ENCODE assay signal across 21 mouse cellular contexts in the genomic region with DNA sequence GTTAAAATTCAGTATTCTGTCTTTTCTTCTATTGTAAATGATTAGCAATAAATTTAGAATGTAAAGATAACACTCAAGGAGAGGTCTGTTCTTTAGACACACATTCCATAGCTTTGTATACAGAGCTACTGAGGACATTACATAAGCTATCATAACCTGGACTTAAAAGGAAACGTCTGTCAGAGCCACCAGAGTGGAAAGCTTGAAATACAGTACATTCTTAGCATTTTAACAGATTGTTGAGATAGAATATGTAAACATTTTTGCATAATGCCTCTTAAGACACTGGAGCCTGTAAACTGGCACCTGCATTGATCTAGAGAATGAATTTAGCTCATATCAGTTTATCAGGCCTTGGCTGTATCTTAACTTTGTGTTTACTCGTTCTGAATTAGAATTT. TPM values are rescaled to one million over a fixed set of nuclear protein-coding genes. Genes with fewer than 3 reads are reported as not detected.
DNase-seq lines count a peak whose midpoint lies in the region; ATAC-seq and TF ChIP-seq lines count a peak whose summit lies in the region.
"Had no signal": no experiment of that assay in that cellular context is flagged by ENCODE, and none has a peak within 500 bp of the region (broad histone marks: within the 10 kb centered on the region; RNA-seq: fewer than 3 reads in every experiment).

No protein-coding gene starts in this region.

- H3K36me3 ChIP-seq in liver, adult 2 months (ENCODE audit: control insufficient read depth, insufficient read depth, low read length) = peaks cover 39% of the 10 kb centered on the region
- H3K36me3 ChIP-seq in megakaryocyte, embryonic 14.5 days (replicated peaks; ENCODE audit: low read length) = peaks cover 61% of the 10 kb centered on the region

- peak; percentile 18 for DNase-seq in cerebellum, adult 9-10 months
- peak; percentile 41 for DNase-seq in liver, adult 2 months (ENCODE audit: extremely low read depth, low read depth, low spot score)
- no peak for DNase-seq in liver
- no peak for DNase-seq in thymus, postnatal 10 days (ENCODE audit: low spot score in 2 of 2)
- DNase-seq: adrenal gland, postnatal 14 days; B cell, adult 2 months; cerebellum, adult 18-20 months; cerebellum, postnatal 10 days; forebrain, postnatal 0 days; gastrocnemius, postnatal 36 days; heart, adult 11 months; heart, postnatal 36 days had no signal

- no peaks in the 10 kb centered on the region for H3K9me3 ChIP-seq in megakaryocyte, embryonic 14.5 days
- H3K9me3 ChIP-seq: embryonic facial prominence, embryonic 10.5 days; forebrain, embryonic 13.5 days; G1E; heart, embryonic 13.5 days had no signal

- no peak overlapping the region for H3K27ac ChIP-seq in liver, adult 2 months (replicated peaks; ENCODE audit: insufficient read depth, low read depth, low read length)
- H3K27ac ChIP-seq: forebrain, embryonic 13.5 days had no signal

- H3K9ac ChIP-seq in liver, adult 2 months (ENCODE audit: low read depth, low read length) = no peak overlapping the region
- H3K9ac ChIP-seq: forebrain, embryonic 13.5 days; forebrain, postnatal 0 days; heart, embryonic 13.5 days had no signal

- ATAC-seq in cerebellum, adult (ENCODE audit: insufficient number of reproducible peaks, low FRiP score, low TSS enrichment) = no peak
- ATAC-seq in megakaryocyte, adult 5-6 weeks (ENCODE audit: poor library complexity, severe bottlenecking) = no peak
- ATAC-seq: CD4-positive, CD25-positive, alpha-beta regulatory T cell, adult 4 months; forebrain, embryonic 13.5 days; forebrain, postnatal 0 days; hindbrain, embryonic 16.5 days had no signal

- TF ChIP-seq POLR2A in liver, adult 2 months (IDR thresholded peaks at IDR 0.05; ENCODE audit: extremely low read depth, insufficient read depth, low read length) = no peak

- H3K4me1 ChIP-seq in liver, adult 2 months (ENCODE audit: control insufficient read depth, insufficient read depth, low read length) = peaks cover 11% of the 10 kb centered on the region
- H3K4me1 ChIP-seq in megakaryocyte, embryonic 14.5 days = peaks cover 6% of the 10 kb centered on the region; the same call in 1 of the 2 replicates

- no peak for TF ChIP-seq CTCF in liver, adult 2 months (IDR thresholded peaks at IDR 0.05; ENCODE audit: low read depth, low read length)

- 15% methylated on average over 2 of the region's 2 CpGs for WGBS in liver, adult 2 months

- no peak overlapping the region for H3K4me3 ChIP-seq in liver, adult 2 months (ENCODE audit: insufficient read depth, low read depth, low read length)
- H3K4me3 ChIP-seq in megakaryocyte, embryonic 14.5 days (replicated peaks) = peak overlapping the region; percentile 42
- H3K4me3 ChIP-seq: forebrain, embryonic 13.5 days had no signal

- no peaks in the 10 kb centered on the region for H3K27me3 ChIP-seq in liver, adult 2 months (ENCODE audit: control insufficient read depth, insufficient read depth, low read length)
- no peaks in the 10 kb centered on the region for H3K27me3 ChIP-seq in megakaryocyte, embryonic 14.5 days (replicated peaks)
- H3K27me3 ChIP-seq: forebrain, embryonic 13.5 days; heart, embryonic 13.5 days had no signal

- H3K79me2 ChIP-seq in liver, adult 2 months (ENCODE audit: control insufficient read depth, insufficient read depth, low read length) = 0 out of 2 replicates have a peak, but pooled peaks cover 3% of the 10 kb centered on the region

RNA-seq across cellular contexts. Expression of a gene that starts 4.7 kb away (rescaled TPM):
- 318 and 336 TPM in 2 replicates for total RNA-seq in liver, adult 2 months (2014; rRNA removed)
- polyA plus RNA-seq in liver, adult 2 months (2012; rRNA removed) = 68.9 and 87.1 TPM in 2 replicates
- polyA plus RNA-seq in megakaryocyte, embryonic 14.5 days (2012; ENCODE audit: insufficient read depth, low replicate concordance) = 5.3 TPM in 1 of 2 replicates, not detected in the other
- 44.1 and 57.6 TPM in 2 replicates for total RNA-seq in megakaryocyte, adult 5-6 weeks (2015)
- total RNA-seq in megakaryocyte, adult 5-6 weeks (2017) = 70.0 and 72.3 TPM in 2 replicates

Comparison
In these comparisons a context has a peak if more than half of its experiments do, and no peak if none do; other contexts are left out.
1. DNase-seq: peak in cerebellum, adult 9-10 months (single experiment) and liver, adult 2 months (single experiment); none in liver (single experiment) and thymus, postnatal 10 days (0 of 2).